Mouse (Mus musculus): Measurements from ENCODE around the gene Gtse1.

Gene Gtse1

DNA sequence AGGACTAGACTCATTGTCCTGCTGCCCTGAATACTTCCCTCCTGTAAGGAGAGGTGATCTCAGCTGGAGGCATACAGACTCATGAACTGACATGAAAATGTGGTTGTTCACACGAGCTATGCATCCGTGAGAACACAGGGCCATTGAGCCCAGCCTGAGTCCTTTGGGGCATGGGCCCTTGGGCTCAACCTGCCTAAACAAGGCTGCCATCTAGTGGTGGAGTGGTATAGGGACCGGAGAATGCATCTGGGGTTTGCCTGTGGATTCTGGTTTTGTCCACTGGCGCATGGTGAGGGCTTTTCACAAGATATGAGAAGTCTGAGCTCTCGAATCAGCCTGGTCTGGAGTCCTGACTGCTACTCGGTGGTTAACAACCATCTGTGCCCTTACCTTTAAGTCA is 8.2 kb downstream of the Gtse1 start:
- peak; percentile 45 to 57 for DNase-seq (ENCODE audit: low spot score in 2 of 2)

DNA sequence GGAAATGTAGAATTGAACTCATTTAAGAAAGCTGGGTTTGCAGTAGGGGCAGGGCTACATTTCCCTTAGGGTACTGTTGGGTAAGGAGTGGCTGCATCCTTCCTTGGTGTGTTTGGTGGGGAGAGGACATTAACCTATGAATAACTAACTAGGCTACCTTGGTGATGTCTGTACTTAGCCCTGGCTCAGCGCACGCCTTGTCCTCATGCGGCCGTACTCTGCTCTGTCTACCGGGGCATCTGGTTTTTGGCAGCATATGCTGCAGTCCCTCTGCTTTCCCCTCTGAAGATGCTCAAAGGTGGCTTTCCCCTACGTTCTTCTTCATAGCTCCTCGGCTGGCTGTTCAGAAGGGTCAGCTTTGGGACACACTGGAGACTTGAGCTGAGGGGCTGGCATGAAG is 17.8 kb downstream of the Gtse1 start:
- no peak for DNase-seq (ENCODE audit: low spot score in 2 of 2)

DNA sequence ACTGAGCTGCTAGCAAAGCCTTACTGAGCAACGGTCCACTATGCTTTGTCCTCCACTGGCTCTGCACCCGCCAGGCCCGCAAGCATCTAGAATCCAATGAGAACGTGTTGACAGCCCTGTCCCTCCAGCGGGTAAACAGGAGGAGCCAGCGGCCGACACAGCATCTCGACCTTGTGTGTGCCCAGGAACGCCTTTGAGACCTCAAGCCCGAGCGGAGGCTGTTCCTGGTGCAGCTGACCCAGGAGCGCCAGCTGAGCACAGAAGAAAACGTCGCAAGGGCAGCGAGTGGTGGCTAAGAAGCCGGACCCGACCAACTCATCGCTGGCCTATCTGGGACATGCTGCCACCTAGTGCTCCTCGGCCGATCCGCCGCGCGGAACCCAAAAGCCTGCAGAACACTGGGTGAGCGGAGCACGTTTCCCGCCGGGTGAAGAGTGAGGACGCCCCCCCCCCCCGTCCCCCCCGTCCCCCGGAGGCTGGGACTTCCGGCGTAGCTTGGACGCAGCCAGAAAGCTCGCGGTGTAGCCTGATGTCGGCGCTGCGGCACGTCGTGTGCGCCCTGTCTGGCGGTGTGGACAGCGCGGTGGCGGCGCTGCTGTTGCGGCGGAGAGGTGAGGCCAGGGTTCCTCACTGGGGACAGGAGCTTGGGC is 19.4 kb downstream of the Gtse1 start, which contains the start of gene Trmu:
Gene Trmu (plus strand): TSS at position 465 of the 650 bp plus-strand sequence.
- peak; percentile 83 to 87 for DNase-seq (ENCODE audit: low spot score in 2 of 2)

DNA sequence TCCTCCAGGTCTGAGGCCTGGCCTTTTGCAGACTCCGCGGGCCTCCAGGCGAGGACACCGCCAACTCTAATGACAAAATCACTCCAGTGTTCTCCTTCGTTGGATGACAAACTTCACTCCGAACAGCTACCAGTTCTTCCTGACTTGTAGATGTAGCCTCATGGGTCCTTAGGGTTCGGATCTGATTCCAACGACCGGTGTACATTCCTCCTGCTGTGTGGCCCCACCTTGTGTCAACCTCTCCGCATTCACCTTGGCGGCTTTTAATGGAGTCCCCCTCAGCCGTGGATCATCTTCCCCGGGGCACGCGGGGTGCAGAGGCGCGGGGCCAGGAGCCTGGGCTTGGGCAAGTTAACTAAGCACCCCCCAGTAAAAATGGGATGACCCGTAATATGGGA is 20.0 kb downstream of the Gtse1 start:
- no peak for DNase-seq (ENCODE audit: low spot score in 2 of 2)

DNA sequence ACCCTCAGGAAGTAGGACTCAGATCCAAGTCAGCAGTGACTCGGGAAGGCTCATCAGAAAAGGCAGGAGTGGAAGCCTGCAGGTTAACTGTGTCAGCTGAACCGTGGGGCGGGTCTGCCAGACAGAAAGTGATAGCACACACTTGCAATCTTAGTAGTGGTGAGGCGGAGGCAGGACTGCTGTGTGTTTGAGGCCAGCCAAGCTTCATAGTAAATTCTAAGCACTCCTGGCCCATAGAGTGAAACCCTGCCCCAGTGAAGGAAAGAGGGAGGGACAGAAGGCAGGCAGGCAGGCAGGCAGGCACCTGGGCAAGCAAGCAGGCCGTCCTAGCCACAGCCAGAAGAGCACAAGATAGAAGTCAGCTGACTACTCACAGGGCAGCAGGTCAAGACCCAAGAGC is 26.1 kb downstream of the Gtse1 start:
- DNase-seq (ENCODE audit: low spot score in 2 of 2), result no peak

- no peak for DNase-seq (ENCODE audit: low spot score in 2 of 2)
Observed at GRCm38 (mm10) chr15:85889235-85889634, 29.7 kb downstream of the Gtse1 start.

DNA sequence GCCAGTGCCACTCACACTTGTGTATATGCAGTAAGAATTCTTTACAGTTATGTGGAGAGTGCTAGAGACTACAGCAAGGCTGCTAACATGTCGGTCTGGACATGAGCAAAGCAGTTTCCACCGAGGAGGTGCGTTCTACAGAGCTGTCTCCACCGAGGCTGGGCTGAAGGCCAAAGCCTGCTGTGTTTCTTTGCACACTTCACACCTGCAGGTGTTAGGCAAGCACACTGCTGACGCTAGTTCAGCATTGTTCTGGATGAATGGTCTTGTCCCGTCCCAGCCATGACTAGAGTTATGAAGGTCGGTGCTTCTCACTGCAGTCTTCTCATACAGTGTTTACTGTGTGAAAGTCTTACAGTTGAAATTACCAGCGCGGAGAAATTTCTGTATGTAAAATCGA is 32.4 kb downstream of the Gtse1 start:
- DNase-seq (ENCODE audit: low spot score in 2 of 2), result no peak

- DNase-seq (ENCODE audit: low spot score in 2 of 2), result no peak
Observed at GRCm38 (mm10) chr15:85892498-85893118, 33.1 kb downstream of the Gtse1 start.

DNA sequence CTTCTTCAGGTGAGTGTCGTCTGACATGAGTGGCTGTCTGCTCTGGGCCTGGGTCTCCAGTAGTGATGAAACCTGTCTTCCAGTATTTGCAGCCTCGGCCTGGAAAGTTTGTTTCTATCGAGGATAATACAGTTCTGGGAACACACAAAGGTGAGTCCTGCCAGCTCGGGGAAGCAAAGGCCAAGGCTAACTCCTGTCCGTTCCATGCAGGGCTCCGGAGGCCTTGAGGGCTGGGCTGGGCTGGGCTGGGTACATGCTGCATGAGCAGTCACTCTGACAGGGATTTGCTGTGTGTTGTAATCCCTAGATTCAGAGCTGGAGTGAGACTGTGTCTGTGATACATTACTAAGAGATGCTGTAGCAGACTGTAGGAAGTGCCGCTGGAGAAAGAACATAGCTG is 34.3 kb downstream of the Gtse1 start:
- no peak for DNase-seq (ENCODE audit: low spot score in 2 of 2)

GRCm38 (mm10) chr15:85896284-85896683 is 36.7 kb downstream of the Gtse1 start:
- peak; percentile 60 to 67 for DNase-seq (ENCODE audit: low spot score in 2 of 2)

DNA sequence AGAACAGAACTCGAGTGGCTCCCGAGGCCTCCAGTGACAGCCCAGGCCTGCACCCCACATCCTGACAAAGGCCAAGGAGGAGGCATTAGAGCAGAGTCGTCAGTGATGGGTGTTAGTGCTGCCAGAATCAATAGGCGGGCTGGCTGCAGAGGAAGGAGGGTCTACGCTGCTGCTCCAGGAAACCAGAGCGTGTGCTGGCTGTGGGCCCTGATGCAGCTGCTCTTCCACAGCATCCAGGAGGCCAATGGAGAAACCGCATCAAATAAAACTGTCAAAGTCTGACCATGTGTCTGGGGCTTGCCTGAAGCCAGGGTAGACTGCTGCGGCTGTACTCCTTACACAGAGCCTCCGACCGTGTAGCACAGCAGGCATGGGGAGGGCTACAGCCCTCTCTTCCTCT is 37.6 kb downstream of the Gtse1 start:
- no peak for DNase-seq (ENCODE audit: low spot score in 2 of 2)

GRCm38 (mm10) chr15:85899396-85899795 is 39.9 kb downstream of the Gtse1 start:
- no peak for DNase-seq (ENCODE audit: low spot score in 2 of 2)

- DNase-seq (ENCODE audit: low spot score in 2 of 2), result no peak
Observed at GRCm38 (mm10) chr15:85900318-85900717, 40.8 kb downstream of the Gtse1 start.

- no peak for DNase-seq (ENCODE audit: low spot score in 2 of 2)
Observed at GRCm38 (mm10) chr15:85900801-85901200, 41.3 kb downstream of the Gtse1 start.

DNA sequence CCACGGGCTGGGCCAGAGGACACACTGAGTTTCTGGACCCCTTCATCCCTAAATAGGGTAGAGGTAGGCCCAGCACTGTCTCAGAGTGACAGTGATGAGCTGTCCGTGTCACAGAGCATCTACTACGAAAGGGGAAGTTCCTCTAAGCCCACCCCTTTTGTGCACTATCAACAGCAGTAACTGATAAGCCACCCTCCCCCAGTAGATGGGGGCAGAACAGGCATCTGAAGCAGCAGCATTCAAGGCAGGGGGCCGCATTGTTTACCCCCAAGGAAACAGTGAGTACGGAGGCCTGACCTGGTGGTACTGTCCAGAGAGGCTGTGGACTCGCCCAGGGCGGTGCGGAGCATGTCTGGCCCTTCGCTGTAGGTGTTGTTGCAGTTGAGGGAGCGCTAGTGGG is 43.0 kb downstream of the Gtse1 start:
- no peak for DNase-seq (ENCODE audit: low spot score in 2 of 2)

- DNase-seq (ENCODE audit: low spot score in 2 of 2), result no peak
Observed at GRCm38 (mm10) chr15:85903826-85904225, 44.3 kb downstream of the Gtse1 start.

DNA sequence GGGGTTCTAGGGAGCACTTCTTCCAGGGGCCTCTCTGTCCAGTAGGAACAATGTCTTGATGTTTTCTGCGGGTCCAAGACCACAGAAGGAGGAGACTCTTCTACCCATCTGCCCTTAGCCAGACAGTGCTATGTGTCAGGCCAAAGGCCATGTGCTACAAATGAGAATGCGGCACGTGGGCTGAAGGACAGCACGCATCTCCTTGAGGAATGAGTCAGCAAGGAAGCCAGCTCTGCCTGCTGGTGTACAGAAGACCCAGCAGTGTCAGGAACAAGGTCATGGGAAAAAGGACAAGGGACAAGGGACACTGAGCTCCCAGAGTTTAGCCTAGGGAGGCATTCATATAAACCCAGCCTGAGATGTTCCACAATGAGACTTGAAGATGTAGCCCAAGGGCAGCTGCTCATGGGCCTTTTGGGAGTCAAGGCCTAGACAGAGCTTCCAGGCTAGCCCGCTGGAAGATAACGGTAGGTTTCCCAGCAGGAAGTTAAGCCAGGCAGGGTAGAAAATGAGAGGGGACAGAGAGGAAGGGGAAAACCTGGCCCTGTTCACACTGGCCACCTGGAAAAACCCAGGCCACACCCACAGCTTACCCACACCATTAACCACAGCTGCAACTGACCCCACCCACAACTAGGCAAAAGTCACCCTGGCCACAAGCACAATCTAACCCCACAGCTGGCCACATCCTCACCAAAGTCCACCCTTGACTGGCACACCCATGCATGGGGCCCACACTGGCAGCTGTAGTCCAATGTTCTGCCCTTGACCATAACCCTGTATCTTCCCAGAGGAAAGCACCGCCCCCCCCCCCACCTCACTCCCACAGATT is 49.3 kb downstream of the Gtse1 start:
- DNase-seq (ENCODE audit: low spot score in 2 of 2), result peak in 1 of 2 experiments; percentile 13

DNA sequence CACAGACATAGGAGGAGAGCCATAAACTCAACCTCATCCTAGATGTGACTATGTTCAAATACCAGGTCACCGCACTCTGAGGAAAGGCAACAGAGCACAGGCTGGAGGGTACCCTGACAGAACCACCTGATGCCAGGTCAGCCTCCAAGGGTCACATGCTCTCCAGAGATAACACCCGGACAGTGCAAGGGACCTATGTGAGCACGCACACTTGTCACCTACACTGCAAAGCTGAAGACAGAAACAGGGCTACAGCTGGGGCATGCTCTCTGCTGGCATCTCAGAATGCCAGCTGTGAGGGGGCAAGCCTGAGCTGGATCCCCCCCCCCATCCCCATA is 49.9 kb downstream of the Gtse1 start:
- DNase-seq (ENCODE audit: low spot score in 2 of 2), result no peak

DNA sequence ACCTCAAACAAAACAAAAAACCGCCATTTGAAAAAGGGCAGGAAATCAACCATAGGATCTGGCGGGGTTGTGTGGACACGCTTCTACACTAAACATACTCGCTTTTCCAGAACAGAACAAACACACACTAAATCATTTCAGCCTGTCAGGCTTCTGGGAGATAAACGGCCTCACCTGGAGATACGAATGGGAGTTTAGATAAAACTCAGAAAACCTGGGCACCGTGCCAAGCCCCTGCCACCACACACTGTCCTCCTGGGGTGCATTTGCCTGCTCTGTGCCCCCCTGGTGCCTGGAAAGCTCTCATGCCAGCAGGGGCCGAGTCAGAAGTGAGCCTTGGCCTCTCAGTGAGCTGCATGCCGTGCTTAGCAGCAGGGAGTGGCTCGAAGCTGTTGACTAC is 50.4 kb downstream of the Gtse1 start:
- no peak for DNase-seq (ENCODE audit: low spot score in 2 of 2)

GRCm38 (mm10) chr15:85913605-85914004 is 54.1 kb downstream of the Gtse1 start:
- DNase-seq (ENCODE audit: low spot score in 2 of 2), result peak; percentile 38 to 44

DNA sequence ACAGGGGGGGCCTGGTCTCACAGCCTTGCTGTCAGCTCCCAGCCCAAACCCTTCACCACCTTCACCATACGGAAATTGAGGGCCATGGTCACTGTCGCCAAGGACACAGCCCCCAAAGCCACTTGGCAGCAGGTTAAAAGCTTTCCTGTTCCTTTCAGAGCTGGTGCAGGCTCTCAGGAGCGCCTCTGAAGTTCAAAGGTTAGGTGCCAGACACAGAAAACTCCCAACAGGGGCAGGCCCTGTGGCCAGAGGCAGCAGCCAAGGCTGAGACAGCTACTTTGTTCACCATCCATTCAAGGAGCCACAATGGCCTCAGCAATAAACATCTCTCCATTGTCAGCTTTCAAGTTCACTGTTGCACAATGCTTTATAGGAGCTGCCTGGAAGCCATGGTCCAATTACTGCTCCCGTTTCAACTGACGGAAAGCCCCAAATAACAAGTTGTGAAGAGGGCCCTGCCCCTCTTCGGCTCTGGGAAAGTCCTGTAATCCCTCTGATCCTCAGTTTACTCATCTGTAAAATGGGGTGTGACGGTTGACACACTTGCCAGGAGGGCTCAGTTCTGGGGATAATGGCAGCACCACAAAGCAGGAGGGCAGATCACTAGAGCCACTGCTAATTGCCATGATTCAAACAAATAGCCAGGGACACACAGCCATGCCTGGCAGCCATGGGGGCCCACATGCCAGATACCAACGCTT is 59.8 kb downstream of the Gtse1 start:
- DNase-seq (ENCODE audit: low spot score in 2 of 2), result no peak

- DNase-seq (ENCODE audit: low spot score in 2 of 2), result no peak
Observed at GRCm38 (mm10) chr15:85919892-85920248, 60.3 kb downstream of the Gtse1 start.

Data from spleen, postnatal 36 days (tissue).